Mouse (Mus musculus): ENCODE measurements at regions not wholly inside any gene's neighbourhood (a gene's known extent, or its start where the extent isn't known, plus 50 kb on each side); places are given as distances from the start of the nearest gene placed in this dataset.

DNA sequence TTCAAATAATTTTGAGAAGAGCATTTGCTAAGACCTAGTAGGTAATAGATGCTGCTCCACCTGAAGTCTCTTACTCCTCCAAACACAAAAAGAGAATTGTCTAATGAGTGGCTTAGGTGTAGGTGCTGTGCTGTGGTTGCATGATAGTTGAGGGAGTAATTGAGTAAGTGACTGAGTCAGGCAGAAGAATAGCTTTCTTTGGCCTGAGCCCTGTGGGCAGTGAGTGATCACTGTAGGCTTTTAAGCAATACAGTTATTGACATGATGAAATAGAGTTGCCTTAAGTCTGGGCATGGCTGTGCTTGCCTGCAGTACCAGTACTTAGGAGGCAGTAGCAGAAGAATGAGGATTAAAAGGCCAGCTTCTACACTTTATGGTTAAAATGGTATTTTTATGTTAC lies 155.5 kb upstream of the Marcks start:
- Histone ChIP-seq H3K9me3 (no peaks in the 10 kb centered on the region), H3K4me1 (replicated peaks) (no peaks in the 10 kb centered on the region), H3K27ac (no peak overlapping the region), H3K36me3 (no peaks in the 10 kb centered on the region), H3K4me3 (replicated peaks) (no peak overlapping the region), H3K9ac (replicated peaks) (no peak overlapping the region), H3K4me2 (replicated peaks) (no peak overlapping the region), H3K27me3 (no peaks in the 10 kb centered on the region)
- ATAC-seq, result no peak

- Histone ChIP-seq H3K9me3 (no peaks in the 10 kb centered on the region), H3K4me3 (replicated peaks) (no peak overlapping the region), H3K4me2 (replicated peaks) (no peak overlapping the region), H3K36me3 (no peaks in the 10 kb centered on the region), H3K27me3 (no peaks in the 10 kb centered on the region), H3K27ac (no peak overlapping the region), H3K4me1 (replicated peaks) (no peaks in the 10 kb centered on the region), H3K9ac (replicated peaks) (no peak overlapping the region)
- WGBS, result 73% methylated on average over 1 of the region's 1 CpGs
- no peak for ATAC-seq
Measured at GRCm38 (mm10) chr10:37293292-37293691, 154.6 kb upstream of the Marcks start.

- H3K27me3 ChIP-seq, result no peaks in the 10 kb centered on the region
- H3K4me2 ChIP-seq (replicated peaks), result no peak overlapping the region
- no peak overlapping the region for H3K4me3 ChIP-seq (replicated peaks)
- H3K9me3 ChIP-seq, result no peaks in the 10 kb centered on the region
- no peaks in the 10 kb centered on the region for H3K36me3 ChIP-seq
- 95% methylated on average over 2 of the region's 2 CpGs for WGBS
- no peak overlapping the region for H3K9ac ChIP-seq (replicated peaks)
- H3K4me1 ChIP-seq (replicated peaks), result no peaks in the 10 kb centered on the region
- ATAC-seq, result no peak
- no peak overlapping the region for H3K27ac ChIP-seq
Measured at GRCm38 (mm10) chr10:37291639-37292495, 153.1 kb upstream of the Marcks start.

DNA sequence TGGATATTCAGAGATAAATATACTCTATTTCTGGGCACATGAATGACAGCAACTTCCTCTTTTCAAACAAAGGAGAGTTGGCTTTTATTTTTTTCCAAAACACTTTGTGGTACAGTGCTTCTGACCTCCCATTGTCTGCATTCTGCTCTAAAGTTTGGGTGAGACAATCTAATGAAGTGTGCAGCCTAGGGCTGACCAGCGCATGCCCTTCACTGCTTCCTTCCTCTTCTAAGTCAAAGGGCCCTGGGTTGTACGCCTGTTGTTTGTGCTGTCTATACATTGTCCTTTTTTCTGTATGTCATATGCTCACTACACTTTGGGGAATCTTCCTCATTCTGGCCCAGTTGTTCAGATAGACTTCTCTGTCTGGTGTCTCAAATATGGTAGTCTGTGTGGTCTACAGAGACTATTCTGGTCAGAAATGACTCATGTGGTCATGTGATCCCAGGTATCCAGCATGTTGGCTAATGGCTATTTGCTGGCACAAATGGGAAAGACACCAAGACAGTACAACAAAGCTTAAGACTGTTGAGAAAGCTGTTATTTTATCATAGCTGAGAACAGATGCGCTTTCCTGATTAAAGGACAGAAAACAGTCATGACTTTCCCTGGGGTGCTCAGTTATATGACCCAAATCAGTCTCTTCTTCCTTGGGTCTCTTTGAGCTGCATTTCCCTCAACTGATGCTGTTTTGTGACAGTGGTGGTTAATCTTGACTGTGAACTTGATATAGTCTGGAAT lies 151.4 kb upstream of the Marcks start:
- no peaks in the 10 kb centered on the region for H3K9me3 ChIP-seq
- H3K4me2 ChIP-seq (replicated peaks), result no peak overlapping the region
- H3K9ac ChIP-seq (replicated peaks), result no peak overlapping the region
- ATAC-seq, result no peak
- no peaks in the 10 kb centered on the region for H3K4me1 ChIP-seq (replicated peaks)
- no peak overlapping the region for H3K27ac ChIP-seq
- no peak overlapping the region for H3K4me3 ChIP-seq (replicated peaks)
- WGBS, result 91% methylated on average over 3 of the region's 3 CpGs
- H3K27me3 ChIP-seq, result no peaks in the 10 kb centered on the region
- no peaks in the 10 kb centered on the region for H3K36me3 ChIP-seq

- no peak for ATAC-seq
- WGBS, result 94% methylated on average over 5 of the region's 5 CpGs
- H3K36me3 ChIP-seq, result no peaks in the 10 kb centered on the region
Measured at GRCm38 (mm10) chr10:37286305-37286704, 147.6 kb upstream of the Marcks start.

DNA sequence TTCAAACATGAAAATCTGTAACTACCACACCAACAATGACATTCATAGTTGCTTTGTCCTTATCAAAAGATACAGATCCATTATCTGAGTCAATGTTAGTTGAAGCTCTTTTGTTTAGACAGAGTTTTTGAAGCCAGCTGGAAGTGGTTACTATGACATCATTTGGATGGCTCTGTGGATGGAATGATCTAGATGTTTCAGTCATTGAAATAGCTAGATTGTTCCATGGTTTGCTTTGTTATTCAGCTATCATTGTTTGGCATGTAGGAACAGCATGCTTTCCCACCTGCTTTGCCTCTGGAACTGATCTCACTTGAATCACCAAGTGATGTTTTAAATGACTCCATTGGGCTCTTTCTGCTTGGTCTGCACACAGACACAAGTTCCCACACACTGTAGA lies 144.2 kb upstream of the Marcks start:
- Histone ChIP-seq H3K36me3 (no peaks in the 10 kb centered on the region), H3K4me3 (replicated peaks) (no peak overlapping the region), H3K4me1 (replicated peaks) (no peaks in the 10 kb centered on the region), H3K4me2 (replicated peaks) (no peak overlapping the region), H3K9me3 (no peaks in the 10 kb centered on the region), H3K27ac (no peak overlapping the region), H3K9ac (replicated peaks) (no peak overlapping the region), H3K27me3 (no peaks in the 10 kb centered on the region)
- ATAC-seq, result no peak

More at GRCm38 (mm10) chr10:37286305-37286704, 147.6 kb upstream of the Marcks start:
- Histone ChIP-seq H3K4me2 (replicated peaks) (no peak overlapping the region), H3K4me1 (replicated peaks) (no peaks in the 10 kb centered on the region), H3K9me3 (no peaks in the 10 kb centered on the region), H3K9ac (replicated peaks) (no peak overlapping the region), H3K27ac (no peak overlapping the region), H3K4me3 (replicated peaks) (no peak overlapping the region), H3K27me3 (no peaks in the 10 kb centered on the region)

DNA sequence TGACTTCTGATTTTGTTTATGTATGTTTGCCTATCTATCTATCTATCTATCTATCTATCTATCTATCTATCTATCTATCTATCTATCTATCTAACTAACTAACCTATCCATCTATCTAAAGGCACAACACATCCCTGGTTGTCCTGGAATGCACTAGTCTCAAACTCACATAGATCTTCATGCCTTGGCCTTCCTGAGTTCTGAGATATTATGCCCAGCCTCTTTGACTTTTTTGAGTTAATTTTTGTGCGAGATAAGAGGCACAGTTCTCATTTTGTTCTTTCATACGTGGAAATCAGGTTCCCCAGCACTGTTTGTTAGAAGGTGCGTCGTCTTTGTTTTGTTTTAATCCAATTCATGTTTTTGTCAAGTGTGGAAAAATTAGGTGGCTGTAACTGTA lies 142.1 kb upstream of the Marcks start:
- no peak overlapping the region for H3K4me2 ChIP-seq (replicated peaks)
- H3K27me3 ChIP-seq, result no peaks in the 10 kb centered on the region
- 90% methylated on average over 4 of the region's 4 CpGs for WGBS
- no peak overlapping the region for H3K9ac ChIP-seq (replicated peaks)
- no peaks in the 10 kb centered on the region for H3K36me3 ChIP-seq
- no peak overlapping the region for H3K27ac ChIP-seq
- no peak overlapping the region for H3K4me3 ChIP-seq (replicated peaks)
- no peaks in the 10 kb centered on the region for H3K4me1 ChIP-seq (replicated peaks)
- H3K9me3 ChIP-seq, result no peaks in the 10 kb centered on the region
- ATAC-seq, result no peak

DNA sequence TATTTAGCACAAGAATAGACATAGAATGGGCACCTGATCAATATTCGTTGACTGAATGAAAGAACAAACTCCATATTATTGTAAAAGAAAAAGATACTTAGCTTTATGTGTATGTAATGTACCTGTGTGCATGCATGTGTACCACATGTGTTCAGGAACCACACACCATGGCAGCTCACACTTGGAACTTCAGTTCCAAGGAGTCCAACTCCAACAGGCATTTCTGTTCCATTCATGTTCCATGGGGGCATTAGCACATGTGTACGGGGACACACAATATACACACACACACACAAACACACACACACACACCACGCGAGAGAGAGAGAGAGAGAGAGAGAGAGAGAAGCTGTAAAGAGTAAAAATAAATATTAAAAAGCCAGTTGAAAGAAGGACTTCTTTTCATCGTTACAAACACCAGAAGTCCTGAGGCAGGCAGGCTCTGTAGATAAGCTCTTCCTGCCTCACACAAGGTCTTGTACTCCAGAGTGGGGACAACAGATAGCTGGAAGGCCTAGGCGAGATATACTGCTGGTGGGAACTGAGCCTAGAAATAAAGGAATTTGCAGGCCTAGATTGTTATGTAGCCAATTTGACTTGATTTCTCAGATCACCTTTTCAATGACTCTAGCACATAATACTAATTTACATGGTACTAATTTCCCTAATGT lies 141.6 kb upstream of the Marcks start:
- 86% methylated on average over 6 of the region's 6 CpGs for WGBS
- Histone ChIP-seq H3K4me2 (replicated peaks) (no peak overlapping the region), H3K9me3 (no peaks in the 10 kb centered on the region), H3K27me3 (no peaks in the 10 kb centered on the region), H3K27ac (no peak overlapping the region), H3K36me3 (no peaks in the 10 kb centered on the region), H3K9ac (replicated peaks) (no peak overlapping the region), H3K4me3 (replicated peaks) (no peak overlapping the region), H3K4me1 (replicated peaks) (no peaks in the 10 kb centered on the region)
- ATAC-seq, result no peak

DNA sequence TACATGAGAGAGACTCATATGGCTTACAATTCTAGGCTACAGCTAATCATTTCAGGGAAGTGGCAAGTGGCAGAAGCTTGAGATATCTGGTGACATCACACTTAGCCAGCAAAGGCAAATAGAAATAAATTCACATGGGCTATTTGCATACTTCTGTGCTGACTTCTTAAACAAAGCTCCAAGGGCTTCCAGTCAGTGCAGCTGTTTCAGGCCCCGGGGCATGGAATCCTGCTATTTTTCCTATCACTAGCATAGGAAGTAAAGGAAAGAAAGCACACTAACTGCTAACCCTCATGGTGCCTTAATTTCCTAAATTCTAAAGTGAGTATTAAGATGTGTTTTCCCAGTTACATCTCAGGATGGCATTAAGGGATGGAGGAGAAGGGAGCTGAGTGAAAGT lies 140.6 kb upstream of the Marcks start:
- WGBS, result 69% methylated on average over 1 of the region's 1 CpGs
- no peak overlapping the region for H3K4me2 ChIP-seq (replicated peaks)
- H3K27ac ChIP-seq, result no peak overlapping the region
- no peak for ATAC-seq
- no peaks in the 10 kb centered on the region for H3K27me3 ChIP-seq
- H3K4me1 ChIP-seq (replicated peaks), result no peaks in the 10 kb centered on the region
- no peak overlapping the region for H3K9ac ChIP-seq (replicated peaks)
- H3K36me3 ChIP-seq, result no peaks in the 10 kb centered on the region
- H3K9me3 ChIP-seq, result no peaks in the 10 kb centered on the region
- H3K4me3 ChIP-seq (replicated peaks), result no peak overlapping the region

DNA sequence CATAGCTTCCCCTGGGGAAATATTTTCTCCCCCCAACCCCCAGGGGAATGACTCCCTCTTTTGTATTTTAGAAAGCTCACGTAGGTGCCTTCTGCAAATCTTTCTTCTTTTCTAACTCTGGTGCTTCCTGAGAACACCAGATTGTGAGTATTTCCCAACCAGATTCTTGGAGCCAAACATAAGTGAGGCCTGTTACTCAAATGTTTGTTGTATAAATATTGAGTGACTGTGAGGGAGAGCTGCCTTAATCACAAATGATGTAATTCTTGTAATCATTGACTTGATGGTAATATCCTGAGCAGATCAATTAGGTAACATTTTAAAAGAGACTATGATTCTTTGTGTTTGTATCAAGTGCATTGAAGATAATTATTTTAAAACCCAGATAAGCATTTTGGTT lies 137.1 kb upstream of the Marcks start:
- Histone ChIP-seq H3K36me3 (no peaks in the 10 kb centered on the region), H3K27ac (no peak overlapping the region), H3K9me3 (no peaks in the 10 kb centered on the region), H3K4me3 (replicated peaks) (no peak overlapping the region), H3K4me2 (replicated peaks) (no peak overlapping the region), H3K27me3 (no peaks in the 10 kb centered on the region), H3K9ac (replicated peaks) (no peak overlapping the region), H3K4me1 (replicated peaks) (0 out of 2 replicates have a peak, but pooled peaks cover 2% of the 10 kb centered on the region)
- WGBS, result 94% methylated on average over 1 of the region's 1 CpGs
- ATAC-seq, result no peak

DNA sequence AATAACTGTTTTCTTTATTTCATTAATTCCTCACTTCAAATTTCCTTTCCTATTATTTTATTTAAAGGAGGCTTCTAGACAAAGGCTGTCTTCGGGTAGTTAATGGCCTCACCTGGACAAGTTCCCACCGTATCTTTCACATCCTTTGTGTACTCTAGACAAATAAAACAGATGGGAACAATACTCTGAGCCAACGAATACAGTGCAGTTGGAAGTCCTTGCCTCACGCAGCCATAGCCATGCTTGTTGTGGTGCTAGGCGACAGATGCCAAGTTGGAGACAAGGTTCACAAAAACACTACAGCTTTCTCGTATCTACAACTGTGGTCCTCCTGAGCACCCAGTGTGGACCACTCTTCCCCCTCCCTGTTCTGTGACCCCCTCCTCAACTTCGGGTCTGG lies 136.6 kb upstream of the Marcks start:
- Histone ChIP-seq H3K27ac (no peak overlapping the region), H3K4me2 (replicated peaks) (no peak overlapping the region), H3K27me3 (no peaks in the 10 kb centered on the region), H3K9me3 (no peaks in the 10 kb centered on the region), H3K9ac (replicated peaks) (no peak overlapping the region), H3K36me3 (no peaks in the 10 kb centered on the region), H3K4me3 (replicated peaks) (no peak overlapping the region), H3K4me1 (replicated peaks) (0 out of 2 replicates have a peak, but pooled peaks cover 5% of the 10 kb centered on the region)
- ATAC-seq, result no peak
- WGBS, result 80% methylated on average over 7 of the region's 7 CpGs

DNA sequence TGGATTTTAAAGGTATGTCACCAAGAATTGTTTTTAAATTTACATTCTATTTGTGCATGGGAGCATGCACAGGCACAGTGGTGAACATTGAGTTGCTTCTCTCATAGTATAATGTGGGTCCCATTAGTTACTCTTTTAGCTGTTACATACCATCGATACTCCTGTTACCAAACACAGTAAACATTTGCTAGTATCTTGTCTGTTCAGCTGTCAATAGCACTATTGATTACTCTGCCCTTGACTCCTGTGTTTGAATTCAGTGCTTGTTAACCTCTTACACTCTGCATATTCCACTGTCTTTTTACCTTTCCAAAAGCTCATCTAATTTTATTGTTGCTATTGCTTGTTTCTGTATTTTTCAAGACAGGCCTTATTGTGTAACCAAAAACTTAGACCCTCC lies 133.2 kb upstream of the Marcks start:
- no peak for ATAC-seq
- H3K9me3 ChIP-seq, result no peaks in the 10 kb centered on the region
- no peak overlapping the region for H3K27ac ChIP-seq

More for the DNA sequence above, 133.2 kb upstream of the Marcks start:
- no peak overlapping the region for H3K4me2 ChIP-seq (replicated peaks)
- 0 out of 2 replicates have a peak, but pooled peaks cover 5% of the 10 kb centered on the region for H3K4me1 ChIP-seq (replicated peaks)
- no peak overlapping the region for H3K4me3 ChIP-seq (replicated peaks)
- H3K27me3 ChIP-seq, result no peaks in the 10 kb centered on the region
- no peak overlapping the region for H3K9ac ChIP-seq (replicated peaks)
- WGBS, result 85% methylated on average over 1 of the region's 1 CpGs
- no peaks in the 10 kb centered on the region for H3K36me3 ChIP-seq

Data from midbrain, embryonic 13.5 days (tissue).